Mouse (Mus musculus) limb, embryonic 12.5 days (tissue): ENCODE data around the gene Arfgap3. TPM values are rescaled to one million over a fixed set of nuclear protein-coding genes. Genes with fewer than 3 reads are reported as not detected.

Experiments used
- ATAC-seq: fragments of 200-750 bp; cut with Nextera tagmentation; 2 replicates; pipeline ENCODE4 v1.8.0; 2017; ENCODE audit warnings: low read depth, moderate TSS enrichment; ENCODE audit not compliant: insufficient number of reproducible peaks, insufficient read depth, low FRiP score, low TSS enrichment
- H3K27ac ChIP-seq: fragments of 300-500 bp; sonication (generic); 2 replicates; pipeline ENCODE4 v1.5.1; 2016; ENCODE audit warnings: mild to moderate bottlenecking, moderate library complexity
- H3K27me3 ChIP-seq: fragments of 300-500 bp; sonication (generic); 2 replicates; pipeline ENCODE4 v1.6.1; 2016; ENCODE audit warnings: mild to moderate bottlenecking, moderate library complexity
- H3K36me3 ChIP-seq: fragments of 300-500 bp; sonication (generic); 2 replicates; pipeline ENCODE4 v1.6.1; 2016; ENCODE audit warnings: mild to moderate bottlenecking, moderate library complexity
- H3K4me1 ChIP-seq: fragments of 300-500 bp; sonication (generic); replicated peaks from 2 replicates; pipeline ENCODE4 v1.6.1; 2016
- H3K4me2 ChIP-seq: fragments of 300-500 bp; sonication (generic); 2 replicates; pipeline ENCODE4 v1.6.1; 2016; ENCODE audit warnings: mild to moderate bottlenecking, moderate library complexity
- H3K4me3 ChIP-seq: fragments of 300-500 bp; sonication (generic); replicated peaks from 2 replicates; pipeline ENCODE4 v1.5.1; 2016; ENCODE audit warnings: mild to moderate bottlenecking
- H3K9ac ChIP-seq: fragments of 300-500 bp; sonication (generic); replicated peaks from 2 replicates; pipeline ENCODE4 v1.6.1; 2016; ENCODE audit warnings: mild to moderate bottlenecking, moderate library complexity
- H3K9me3 ChIP-seq: fragments of 300-500 bp; sonication (generic); 2 replicates; pipeline ENCODE4 v1.6.1; 2016; ENCODE audit warnings: mild to moderate bottlenecking, moderate library complexity
- whole genome bisulfite sequencing: fragments of 180-500 bp; shearing (Covaris S2); methylation state at CpG from one replicate; pipeline ENCODE4 v1.1.7; 2016; 5-methylcytosine and 5-hydroxymethylcytosine counted together
- polyA plus RNA-seq: library from polyadenylated mRNA; unstranded; fragments of >200 nt; fragmentation: Nextera tagmentation; extraction: Ambion mirVana; gene quantifications from 2 replicates; pipeline ENCODE4 v1.2.1, GENCODE M21; 2016

Arfgap3 gene
- polyA plus RNA-seq, 1 experiment from 2014 or later, result 40.3 TPM

DNA sequence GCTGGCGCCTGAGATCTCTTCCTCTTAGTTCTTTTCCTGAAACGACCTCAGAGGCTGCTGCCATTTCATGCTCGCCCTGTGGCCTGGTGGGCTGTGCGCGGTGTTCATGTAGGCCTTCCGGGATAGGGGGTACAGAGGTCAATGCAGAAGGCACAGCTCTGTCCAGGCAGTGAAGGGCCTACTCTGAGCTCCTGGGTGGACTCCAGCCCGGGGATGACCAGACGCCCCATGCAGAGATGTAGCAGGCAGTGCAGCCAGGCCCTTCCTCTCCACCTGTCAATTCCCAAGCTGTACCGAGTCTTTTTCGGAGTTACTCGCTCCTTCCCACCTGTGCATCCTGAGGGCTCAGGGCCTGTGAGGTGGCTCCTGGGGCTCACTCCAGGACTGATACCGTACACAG, 43.9 kb downstream of the Arfgap3 start:
- Histone ChIP-seq H3K4me1 (no peaks in the 10 kb centered on the region), H3K9ac (no peak overlapping the region), H3K4me2 (no peak overlapping the region), H3K9me3 (no peaks in the 10 kb centered on the region), H3K36me3 (peaks cover 72% of the 10 kb centered on the region), H3K4me3 (no peak overlapping the region), H3K27ac (no peak overlapping the region), H3K27me3 (no peaks in the 10 kb centered on the region)
- 87% methylated on average over 12 of the region's 12 CpGs for WGBS
- no peak for ATAC-seq

DNA sequence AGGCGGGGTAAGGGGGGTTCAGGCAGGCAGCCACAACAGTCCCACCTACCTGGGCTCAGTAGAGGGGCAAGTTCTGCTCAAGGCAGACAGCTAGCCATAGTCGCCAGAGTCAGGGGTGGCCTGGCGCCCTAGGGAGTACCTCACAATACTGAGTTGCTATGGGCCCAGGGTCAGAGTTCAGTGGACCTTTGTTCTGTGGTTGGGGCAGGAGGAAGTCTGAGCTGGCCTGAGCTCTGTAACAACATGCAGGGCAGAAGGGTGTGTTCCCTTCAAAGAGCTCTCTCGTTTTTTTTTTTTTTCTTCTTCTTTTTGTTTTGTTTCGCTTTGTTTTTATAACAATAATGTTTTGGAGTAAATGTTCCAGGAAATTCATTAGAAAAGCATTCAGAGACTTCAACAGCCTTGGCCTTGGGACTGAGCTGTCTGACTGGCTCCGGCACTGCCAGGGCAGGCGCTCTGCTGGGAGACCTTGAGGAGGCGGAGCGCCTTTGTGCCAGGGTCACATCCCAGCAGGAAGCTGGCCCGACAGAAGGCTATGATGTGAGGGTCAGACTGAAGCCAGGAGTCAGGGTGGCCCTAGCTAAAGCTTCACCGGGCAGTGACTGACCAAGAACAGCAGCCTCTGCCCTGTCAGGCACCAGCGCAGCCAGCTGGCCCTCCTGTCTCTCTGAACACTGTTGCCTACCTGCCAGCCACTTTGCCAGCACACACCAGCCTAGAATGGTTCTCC, 44.7 kb downstream of the Arfgap3 start:
- no peak overlapping the region for H3K27ac ChIP-seq
- no peak overlapping the region for H3K4me2 ChIP-seq
- H3K9ac ChIP-seq, result no peak overlapping the region
- no peak for ATAC-seq
- H3K9me3 ChIP-seq, result no peaks in the 10 kb centered on the region
- whole genome bisulfite sequencing, result 80% methylated on average over 12 of the region's 12 CpGs
- peaks cover 74% of the 10 kb centered on the region for H3K36me3 ChIP-seq
- H3K27me3 ChIP-seq, result no peaks in the 10 kb centered on the region
- no peak overlapping the region for H3K4me3 ChIP-seq
- no peaks in the 10 kb centered on the region for H3K4me1 ChIP-seq

DNA sequence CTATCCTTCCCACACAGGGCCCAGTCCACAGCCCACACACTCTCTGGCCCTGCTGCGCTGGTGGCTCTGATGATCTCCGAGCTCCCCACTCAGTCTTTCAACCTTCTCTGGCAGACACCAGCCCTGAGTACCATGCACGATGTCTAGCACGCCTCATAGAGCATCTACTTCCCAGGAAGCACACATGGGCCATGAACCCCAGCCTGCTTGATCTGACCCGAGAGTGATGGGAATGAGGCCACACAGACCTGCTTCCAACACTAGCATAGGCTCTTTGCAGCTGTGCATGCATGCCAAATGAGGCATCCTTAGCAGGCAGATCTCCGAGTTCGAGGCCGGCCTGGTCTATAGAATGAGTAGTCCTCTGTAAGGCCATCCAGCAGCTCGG, 45.2 kb downstream of the Arfgap3 start:
- H3K36me3 ChIP-seq, result peaks cover 74% of the 10 kb centered on the region
- H3K27me3 ChIP-seq, result no peaks in the 10 kb centered on the region
- no peak overlapping the region for H3K4me3 ChIP-seq
- H3K9ac ChIP-seq, result no peak overlapping the region
- H3K4me2 ChIP-seq, result no peak overlapping the region
- no peak for ATAC-seq
- WGBS, result 90% methylated on average over 9 of the region's 9 CpGs
- no peak overlapping the region for H3K27ac ChIP-seq
- H3K9me3 ChIP-seq, result no peaks in the 10 kb centered on the region
- no peaks in the 10 kb centered on the region for H3K4me1 ChIP-seq

DNA sequence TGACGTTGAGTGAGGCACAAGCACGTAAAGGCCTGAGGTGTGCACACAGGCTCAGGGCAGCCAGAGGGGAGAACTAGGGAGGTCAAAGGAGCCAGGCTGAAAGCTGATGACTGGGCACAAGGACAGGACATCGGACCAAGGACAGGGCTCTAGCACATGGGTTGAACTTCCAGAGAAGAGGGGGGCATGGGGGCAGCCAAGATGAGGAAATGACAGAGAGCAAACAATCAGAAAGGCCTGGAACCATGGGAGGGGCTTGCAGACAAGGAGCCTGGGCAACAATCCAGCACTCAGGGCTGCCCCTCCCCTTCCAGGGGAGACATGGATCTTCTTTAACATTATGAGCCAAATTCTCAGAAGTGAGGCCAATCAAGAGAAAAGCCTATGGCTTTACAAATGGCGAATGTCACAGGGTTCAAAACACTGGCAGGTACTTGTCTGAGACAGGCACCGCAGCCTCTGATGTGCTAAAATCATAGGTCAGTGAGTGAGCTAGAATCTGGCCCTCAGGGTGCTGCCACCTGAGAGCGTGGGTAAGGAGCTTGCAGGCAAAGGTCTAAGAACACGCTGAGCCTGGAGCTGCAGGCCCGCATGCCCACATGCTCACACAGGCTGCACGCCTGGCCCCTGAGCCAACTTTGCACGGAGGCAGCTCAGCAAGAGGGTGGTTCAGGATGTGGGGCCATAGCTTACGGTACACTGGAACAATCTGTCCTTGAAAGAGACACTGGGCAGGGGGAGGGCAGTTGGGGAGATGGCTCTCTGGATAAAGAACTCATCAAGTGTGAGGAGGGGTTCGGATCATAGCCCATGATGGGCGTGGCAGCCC, 46.2 kb downstream of the Arfgap3 start:
- H3K36me3 ChIP-seq, result peaks cover 80% of the 10 kb centered on the region
- WGBS, result 85% methylated on average over 13 of the region's 13 CpGs
- no peak overlapping the region for H3K4me2 ChIP-seq
- no peak overlapping the region for H3K27ac ChIP-seq
- no peak overlapping the region for H3K9ac ChIP-seq
- no peak overlapping the region for H3K4me3 ChIP-seq
- H3K4me1 ChIP-seq, result no peaks in the 10 kb centered on the region
- H3K9me3 ChIP-seq, result no peaks in the 10 kb centered on the region
- no peaks in the 10 kb centered on the region for H3K27me3 ChIP-seq
- ATAC-seq, result no peak

- no peak for ATAC-seq
- no peak overlapping the region for H3K4me2 ChIP-seq
- WGBS, result 55% methylated on average over 10 of the region's 10 CpGs
- H3K4me3 ChIP-seq, result no peak overlapping the region
- peaks cover 48% of the 10 kb centered on the region for H3K36me3 ChIP-seq
- H3K9me3 ChIP-seq, result no peaks in the 10 kb centered on the region
- peaks cover 14% of the 10 kb centered on the region for H3K4me1 ChIP-seq
- no peak overlapping the region for H3K27ac ChIP-seq
- H3K9ac ChIP-seq, result no peak overlapping the region
- no peaks in the 10 kb centered on the region for H3K27me3 ChIP-seq
These were observed 50.0 kb downstream of the Arfgap3 start for GRCm38 (mm10) chr15:83299916-83300582.

GRCm38 (mm10) chr15:83299450-83299849, 50.6 kb downstream of the Arfgap3 start:
- WGBS, result 96% methylated on average over 7 of the region's 7 CpGs
- Histone ChIP-seq H3K27ac (no peak overlapping the region), H3K27me3 (no peaks in the 10 kb centered on the region), H3K4me1 (peaks cover 15% of the 10 kb centered on the region), H3K4me3 (no peak overlapping the region), H3K9me3 (no peaks in the 10 kb centered on the region), H3K9ac (no peak overlapping the region), H3K36me3 (peaks cover 42% of the 10 kb centered on the region), H3K4me2 (no peak overlapping the region)
- no peak for ATAC-seq

- no peak overlapping the region for H3K4me2 ChIP-seq
- peaks cover 20% of the 10 kb centered on the region for H3K4me1 ChIP-seq
- no peaks in the 10 kb centered on the region for H3K9me3 ChIP-seq
- ATAC-seq, result no peak
- no peak overlapping the region for H3K27ac ChIP-seq
- peaks cover 37% of the 10 kb centered on the region for H3K36me3 ChIP-seq
- WGBS, result 88% methylated on average over 2 of the region's 2 CpGs
- no peak overlapping the region for H3K4me3 ChIP-seq
- H3K27me3 ChIP-seq, result no peaks in the 10 kb centered on the region
- H3K9ac ChIP-seq, result no peak overlapping the region
These were observed 51.2 kb downstream of the Arfgap3 start for GRCm38 (mm10) chr15:83298810-83299209.

DNA sequence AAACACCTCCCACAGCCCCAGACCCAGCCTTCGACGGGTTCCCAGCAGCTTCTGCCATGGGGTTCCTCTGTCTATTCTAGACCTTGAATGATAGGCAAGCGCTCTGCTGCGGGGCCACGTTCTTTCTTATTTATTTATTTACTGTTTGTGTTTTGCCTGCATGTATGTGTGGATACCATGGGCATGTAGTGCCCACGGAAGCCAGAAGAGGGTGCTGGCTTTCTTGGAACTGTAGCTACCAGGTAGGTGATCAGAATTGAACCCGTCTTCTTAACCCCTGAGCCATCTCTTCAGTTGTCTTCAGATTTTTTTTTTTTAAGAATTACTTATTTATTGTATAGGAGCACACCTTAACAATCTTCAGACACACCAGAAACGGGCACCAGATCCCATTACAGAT, 51.7 kb downstream of the Arfgap3 start:
- no peak overlapping the region for H3K9ac ChIP-seq
- ATAC-seq, result no peak
- peaks cover 20% of the 10 kb centered on the region for H3K4me1 ChIP-seq
- peaks cover 35% of the 10 kb centered on the region for H3K36me3 ChIP-seq
- H3K4me3 ChIP-seq, result no peak overlapping the region
- WGBS, result 85% methylated on average over 8 of the region's 8 CpGs
- H3K27me3 ChIP-seq, result no peaks in the 10 kb centered on the region
- no peak overlapping the region for H3K4me2 ChIP-seq
- H3K27ac ChIP-seq, result no peak overlapping the region
- no peaks in the 10 kb centered on the region for H3K9me3 ChIP-seq

- H3K9me3 ChIP-seq, result no peaks in the 10 kb centered on the region
- H3K27me3 ChIP-seq, result no peaks in the 10 kb centered on the region
- H3K4me3 ChIP-seq, result no peak overlapping the region
- H3K4me1 ChIP-seq, result peaks cover 25% of the 10 kb centered on the region
- H3K9ac ChIP-seq, result no peak overlapping the region
- peak; percentile 53; the same call in 1 of the 2 replicates for ATAC-seq
- H3K4me2 ChIP-seq, result no peak overlapping the region
- H3K27ac ChIP-seq, result no peak overlapping the region
- 54% methylated on average over 7 of the region's 8 CpGs for WGBS
- peaks cover 24% of the 10 kb centered on the region for H3K36me3 ChIP-seq
These were observed 53.2 kb downstream of the Arfgap3 start for GRCm38 (mm10) chr15:83296771-83297311.

DNA sequence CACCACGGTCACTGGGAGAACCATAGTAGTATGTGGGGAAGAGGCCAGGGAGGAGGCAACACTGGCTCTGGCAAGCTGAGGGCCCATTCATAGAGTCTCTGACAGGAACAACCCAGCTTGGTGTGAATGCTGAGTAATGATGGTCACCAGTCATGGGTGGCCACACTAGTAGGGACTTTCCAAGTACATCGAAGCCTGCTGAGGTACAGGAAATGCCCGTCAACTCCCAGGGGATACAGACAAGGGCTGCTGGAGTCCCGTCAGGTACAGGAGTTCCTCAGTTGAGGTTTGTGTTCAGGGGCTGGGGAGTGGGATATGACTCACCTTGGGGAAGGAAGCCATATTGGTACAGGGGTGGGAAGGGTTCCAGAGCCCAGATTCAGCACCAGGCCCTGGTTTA, 54.0 kb downstream of the Arfgap3 start:
- 91% methylated on average over 4 of the region's 4 CpGs for WGBS
- no peak for ATAC-seq
- Histone ChIP-seq H3K36me3 (peaks cover 22% of the 10 kb centered on the region), H3K27ac (no peak overlapping the region), H3K4me3 (no peak overlapping the region), H3K4me2 (no peak overlapping the region), H3K27me3 (no peaks in the 10 kb centered on the region), H3K9me3 (no peaks in the 10 kb centered on the region), H3K9ac (no peak overlapping the region), H3K4me1 (peaks cover 25% of the 10 kb centered on the region)

DNA sequence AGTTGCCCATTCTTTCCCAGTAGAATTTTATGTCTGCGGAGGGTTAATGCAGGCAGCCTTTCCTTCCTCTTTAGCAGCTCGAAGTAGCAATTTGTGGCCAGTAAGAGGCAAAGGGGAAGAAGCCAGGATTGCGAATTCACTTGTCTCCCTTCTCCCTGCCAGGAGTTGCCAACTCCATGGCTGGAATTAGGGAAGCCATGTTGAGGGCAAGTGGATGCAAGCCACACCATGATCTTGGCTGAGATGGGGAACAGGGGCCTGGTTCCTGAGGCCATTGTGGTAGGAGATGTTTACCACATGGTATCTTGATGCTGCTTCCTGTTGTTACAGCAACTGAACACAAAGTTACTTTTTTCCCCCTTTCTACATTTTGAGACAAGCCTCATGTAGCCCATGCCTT, 55.1 kb downstream of the Arfgap3 start:
- Histone ChIP-seq H3K27ac (no peak overlapping the region), H3K27me3 (no peaks in the 10 kb centered on the region), H3K9ac (no peak overlapping the region), H3K36me3 (peaks cover 12% of the 10 kb centered on the region), H3K9me3 (no peaks in the 10 kb centered on the region), H3K4me3 (no peak overlapping the region), H3K4me2 (no peak overlapping the region), H3K4me1 (peaks cover 25% of the 10 kb centered on the region)
- WGBS, result 79% methylated on average over 3 of the region's 3 CpGs
- ATAC-seq, result no peak
